Mouse (Mus musculus) heart, embryonic 14.5 days (tissue): ENCODE data around the gene 1700057G04Rik. TPM values are rescaled to one million over a fixed set of nuclear protein-coding genes. Genes with fewer than 3 reads are reported as not detected.

ENCODE experiments used
- ATAC-seq: fragments of 200-750 bp; cut with Nextera tagmentation; 2 replicates; pipeline ENCODE4 v1.8.0; 2017; ENCODE audit warnings: low read depth, moderate TSS enrichment; ENCODE audit not compliant: insufficient number of reproducible peaks, insufficient read depth, low FRiP score
- H3K27ac ChIP-seq, 2 experiments: fragments of 200-500 bp in 1 of 2; fragments of 300-500 bp in 1 of 2; sonication (generic) in 1 of 2; replicated peaks in 1 of 2; 2 replicates each; pipeline ENCODE4 v1.5.1; 2012 to 2014; ENCODE audit warnings: low read depth in 2 of 2, low read length in 2 of 2, control low read depth in 1 of 2, mild to moderate bottlenecking in 1 of 2, mixed read lengths in 1 of 2; ENCODE audit not compliant: control insufficient read depth in 1 of 2, insufficient read depth in 1 of 2
- H3K27me3 ChIP-seq: fragments of 300-500 bp; sonication (generic); 2 replicates; pipeline ENCODE4 v1.6.1; 2014; ENCODE audit warnings: mild to moderate bottlenecking, low read length, control low read depth; ENCODE audit not compliant: control insufficient read depth, insufficient read depth
- H3K36me3 ChIP-seq: fragments of 300-500 bp; sonication (generic); 2 replicates; pipeline ENCODE4 v1.6.1; 2014; ENCODE audit warnings: mild to moderate bottlenecking, control low read depth, low read length, mixed read lengths; ENCODE audit not compliant: control insufficient read depth, insufficient read depth
- H3K4me1 ChIP-seq, 2 experiments: fragments of 200-500 bp in 1 of 2; fragments of 300-500 bp in 1 of 2; sonication (generic) in 1 of 2; 2 replicates each; pipeline ENCODE4 v1.6.1; 2012 to 2014; ENCODE audit warnings: low read length in 2 of 2, control low read depth in 1 of 2, mixed read lengths in 1 of 2; ENCODE audit not compliant: control insufficient read depth in 2 of 2, insufficient read depth in 2 of 2
- H3K4me2 ChIP-seq: fragments of 300-500 bp; sonication (generic); 2 replicates; pipeline ENCODE4 v1.6.1; 2014; ENCODE audit warnings: mild to moderate bottlenecking, low read length
- H3K4me3 ChIP-seq, 2 experiments: fragments of 200-500 bp in 1 of 2; fragments of 300-500 bp in 1 of 2; sonication (generic) in 1 of 2; 2 replicates each; pipeline ENCODE4 v1.5.1; 2012 to 2014; ENCODE audit warnings: low read length in 2 of 2, mild to moderate bottlenecking in 2 of 2, control low read depth in 1 of 2, low read depth in 1 of 2, moderate library complexity in 1 of 2; ENCODE audit not compliant: control insufficient read depth in 1 of 2, insufficient read depth in 1 of 2
- H3K9ac ChIP-seq: fragments of 300-500 bp; sonication (generic); 2 replicates; pipeline ENCODE4 v1.6.1; 2014; ENCODE audit warnings: mild to moderate bottlenecking, low read length
- H3K9me3 ChIP-seq: fragments of 300-500 bp; sonication (generic); 2 replicates; pipeline ENCODE4 v1.6.1; 2016; ENCODE audit warnings: low read length, control low read depth; ENCODE audit not compliant: control insufficient read depth
- WGBS: fragments of 180-500 bp; shearing (Covaris S2); extraction: QIAGEN DNeasy Blood & Tissue Kit; methylation state at CpG from one replicate; pipeline ENCODE4 v1.1.7; 2014; 5-methylcytosine and 5-hydroxymethylcytosine counted together
- polyA plus RNA-seq: library from polyadenylated mRNA; unstranded; fragments of >200 nt; fragmentation: Nextera tagmentation; extraction: Ambion mirVana; gene quantifications from 2 replicates; pipeline ENCODE4 v1.2.1, GENCODE M21; 2014

Gene 1700057G04Rik
- polyA plus RNA-seq, 1 experiment from 2014 or later, result not detected

GRCm38 (mm10) chr9:92272650-92273049 lies 36.5 kb upstream of the 1700057G04Rik start:
- peaks cover 32% of the 10 kb centered on the region for H3K36me3 ChIP-seq
- no peak overlapping the region for H3K27ac ChIP-seq
- H3K27me3 ChIP-seq, result no peaks in the 10 kb centered on the region
- H3K9me3 ChIP-seq, result no peaks in the 10 kb centered on the region
- 84% methylated on average over 4 of the region's 4 CpGs for WGBS
- peaks cover 12 to 32% of the 10 kb centered on the region in 2 experiments for H3K4me1 ChIP-seq
- H3K4me3 ChIP-seq, result no peak overlapping the region
- H3K9ac ChIP-seq, result no peak overlapping the region
- no peak for ATAC-seq
- no peak overlapping the region for H3K4me2 ChIP-seq

DNA sequence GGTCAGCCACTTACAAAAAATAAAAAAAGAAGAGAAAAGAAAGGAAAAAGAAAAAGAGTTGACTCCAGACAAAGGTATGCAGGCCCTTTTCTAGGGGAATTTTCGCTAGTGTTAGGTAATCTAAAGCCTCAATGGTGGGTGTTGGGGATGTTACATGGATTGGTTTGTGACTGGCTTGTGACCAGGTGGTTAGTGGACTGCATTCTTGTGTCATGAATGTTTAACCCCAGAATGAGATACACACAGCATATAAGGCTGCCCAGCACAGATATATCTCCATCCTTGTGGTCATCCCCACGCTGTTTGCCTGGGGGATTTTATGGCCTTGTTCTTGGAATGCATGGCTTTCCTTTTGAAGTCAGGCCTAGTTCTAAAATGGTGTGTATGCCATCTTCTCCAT lies 35.9 kb upstream of the 1700057G04Rik start:
- H3K36me3 ChIP-seq, result peaks cover 26% of the 10 kb centered on the region
- ATAC-seq, result no peak
- H3K9ac ChIP-seq, result no peak overlapping the region
- H3K27ac ChIP-seq, result no peak overlapping the region
- H3K4me3 ChIP-seq, result no peak overlapping the region
- WGBS, result 91% methylated on average over 2 of the region's 2 CpGs
- H3K9me3 ChIP-seq, result no peaks in the 10 kb centered on the region
- H3K4me2 ChIP-seq, result no peak overlapping the region
- no peaks in the 10 kb centered on the region for H3K27me3 ChIP-seq
- H3K4me1 ChIP-seq, result peaks cover 12 to 32% of the 10 kb centered on the region in 2 experiments

DNA sequence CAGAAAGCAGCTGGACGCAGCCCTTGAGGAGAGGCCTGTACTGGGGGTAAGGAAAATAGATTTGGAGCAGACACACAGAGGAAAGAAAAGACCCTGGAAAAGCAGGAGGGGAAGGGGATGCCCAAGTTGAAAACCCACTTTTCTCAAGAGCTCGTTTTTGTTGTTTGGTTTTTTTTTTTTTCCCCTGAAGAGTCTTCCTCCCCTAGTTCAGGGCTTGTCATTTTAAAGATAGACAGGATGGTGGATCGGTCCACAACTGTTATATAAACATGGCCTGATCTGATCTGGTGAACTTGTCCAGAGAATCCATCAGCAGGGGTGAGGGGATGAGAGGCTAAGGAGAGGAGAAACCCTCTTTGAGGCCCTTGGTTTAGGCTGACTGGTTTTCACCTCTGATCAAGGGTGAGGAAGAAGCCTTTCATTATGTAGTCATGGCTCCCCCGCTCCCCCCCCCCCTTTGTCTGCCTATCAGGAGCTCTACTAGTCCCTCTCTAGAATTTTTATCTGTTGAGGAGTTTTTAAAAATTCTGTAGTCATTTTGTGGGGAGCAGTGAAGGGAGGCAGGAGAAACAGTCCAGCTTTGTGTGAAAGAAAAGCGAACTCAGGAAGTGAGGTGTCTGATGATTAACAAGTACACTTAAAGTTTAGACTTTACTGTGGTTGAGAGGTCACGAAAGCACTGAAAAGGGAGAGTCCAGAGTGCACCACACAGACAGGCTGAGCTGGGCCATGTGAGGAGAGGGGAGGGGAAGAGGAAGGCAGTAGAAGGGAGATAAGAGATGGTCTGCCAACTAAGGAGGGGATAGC lies 35.0 kb upstream of the 1700057G04Rik start:
- peaks cover 17% of the 10 kb centered on the region for H3K36me3 ChIP-seq
- 51% methylated on average over 6 of the region's 6 CpGs for WGBS
- no peak overlapping the region for H3K4me3 ChIP-seq
- peaks cover 12 to 32% of the 10 kb centered on the region in 2 experiments for H3K4me1 ChIP-seq
- no peak overlapping the region for H3K9ac ChIP-seq
- no peak overlapping the region for H3K4me2 ChIP-seq
- H3K27ac ChIP-seq, result 0 out of 4 replicates have a peak overlapping the region, but pooled peaks of 1 of the 2 experiments have one; percentile 15
- H3K27me3 ChIP-seq, result no peaks in the 10 kb centered on the region
- H3K9me3 ChIP-seq, result no peaks in the 10 kb centered on the region
- ATAC-seq, result no peak

GRCm38 (mm10) chr9:92275486-92276207 lies 33.5 kb upstream of the 1700057G04Rik start, which contains the start of gene Plscr2:
Gene Plscr2 (plus strand): TSS chr9:92275602.
- Histone ChIP-seq H3K27ac (peak within 1 kb of the TSS; percentile 91 to 92), H3K9me3 (no peaks in the 10 kb centered on the region), H3K4me2 (peak within 1 kb of the TSS; percentile 58), H3K27me3 (no peaks in the 10 kb centered on the region), H3K36me3 (0 out of 2 replicates have a peak, but pooled peaks cover 5% of the 10 kb centered on the region), H3K4me1 (peaks cover 12 to 32% of the 10 kb centered on the region in 2 experiments), H3K4me3 (peak within 1 kb of the TSS; percentile 34 to 44), H3K9ac (peak within 1 kb of the TSS; percentile 56)
- 34% methylated on average over 9 of the region's 9 CpGs for WGBS
- 0 out of 2 replicates have a peak, but pooled peaks have one; percentile 62 for ATAC-seq

GRCm38 (mm10) chr9:92276360-92276759 lies 32.8 kb upstream of the 1700057G04Rik start:
- H3K27ac ChIP-seq, result peak overlapping the region in 1 of 2 experiments; percentile 91; a peak in 3 of 4 replicates
- 34% methylated on average over 7 of the region's 7 CpGs for WGBS
- H3K9ac ChIP-seq, result peak overlapping the region; percentile 56

DNA sequence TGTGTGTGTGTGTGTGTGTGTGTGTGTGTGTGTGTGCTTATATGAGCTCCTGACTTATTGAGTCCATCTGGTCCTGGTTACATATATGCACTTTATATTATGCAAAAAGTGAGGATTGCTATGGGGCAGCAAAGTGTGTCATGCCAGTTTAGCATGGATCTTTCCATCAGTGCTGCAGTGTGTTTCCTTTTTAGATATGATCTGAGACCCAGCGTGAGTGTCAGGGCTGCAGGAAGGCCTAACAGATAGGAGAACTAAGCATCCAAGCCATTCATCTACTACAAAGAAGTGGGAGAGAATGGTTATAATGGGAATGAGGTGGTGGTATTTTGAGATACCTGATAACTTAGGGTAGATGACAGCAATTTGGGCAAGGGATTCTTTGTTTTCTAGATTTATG lies 29.1 kb upstream of the 1700057G04Rik start:
- WGBS, result 39% methylated on average over 1 of the region's 1 CpGs
- no peak overlapping the region for H3K27ac ChIP-seq
- no peak overlapping the region for H3K9ac ChIP-seq
- ATAC-seq, result no peak
- no peak overlapping the region for H3K4me2 ChIP-seq
- no peak overlapping the region for H3K4me3 ChIP-seq
- peaks cover 3% of the 10 kb centered on the region; the same call in 1 of the 2 replicates for H3K36me3 ChIP-seq
- no peaks in the 10 kb centered on the region for H3K27me3 ChIP-seq
- peaks cover 7 to 18% of the 10 kb centered on the region in 2 experiments for H3K4me1 ChIP-seq
- H3K9me3 ChIP-seq, result no peaks in the 10 kb centered on the region

More at GRCm38 (mm10) chr9:92276360-92276759, 32.8 kb upstream of the 1700057G04Rik start:
- Histone ChIP-seq H3K36me3 (0 out of 2 replicates have a peak, but pooled peaks cover 4% of the 10 kb centered on the region), H3K4me3 (peak overlapping the region; percentile 17 to 34; a peak in 3 of 4 replicates), H3K4me1 (peaks cover 12 to 27% of the 10 kb centered on the region in 2 experiments), H3K4me2 (peak overlapping the region; percentile 58), H3K27me3 (no peaks in the 10 kb centered on the region), H3K9me3 (no peaks in the 10 kb centered on the region)
- ATAC-seq, result no peak

GRCm38 (mm10) chr9:92282563-92283171 lies 26.5 kb upstream of the 1700057G04Rik start:
- Histone ChIP-seq H3K9me3 (no peaks in the 10 kb centered on the region), H3K9ac (no peak overlapping the region), H3K4me3 (no peak overlapping the region), H3K27me3 (no peaks in the 10 kb centered on the region), H3K4me1 (no peaks in the 10 kb centered on the region), H3K4me2 (no peak overlapping the region), H3K27ac (no peak overlapping the region), H3K36me3 (peaks cover 3% of the 10 kb centered on the region; the same call in 1 of the 2 replicates)
- no peak for ATAC-seq
- WGBS, result 64% methylated on average over 7 of the region's 7 CpGs
